21 mouse cellular contexts compared by ENCODE assay signal in genomic region chr13:110573360-110574065, GRCm38 (mm10).
DNase-seq lines count a peak whose midpoint lies in the region; ATAC-seq and TF ChIP-seq lines count a peak whose summit lies in the region.
"Had no signal": no experiment of that assay in that cellular context is flagged by ENCODE, and none has a peak within 500 bp of the region (broad histone marks: within the 10 kb centered on the region; RNA-seq: fewer than 3 reads in every experiment).

No protein-coding gene starts in this region.

- no peak for TF ChIP-seq POLR2A in brain, embryonic 14.5 days (IDR thresholded peaks at IDR 0.05; ENCODE audit: borderline replicate concordance, extremely low read depth, insufficient read depth, insufficient read length, poor library complexity, severe bottlenecking)

- DNase-seq in layer of hippocampus, postnatal 10 days (ENCODE audit: low spot score in 2 of 2): peak; percentile 38 to 46
- no peak for DNase-seq in layer of hippocampus, adult 8-10 months (ENCODE audit: low spot score in 2 of 2)
- peak; percentile 87 for DNase-seq in brain, embryonic 14.5 days (ENCODE audit: low read depth)
- DNase-seq in hindbrain, postnatal 0 days (ENCODE audit: low spot score): peak; percentile 55
- no peak for DNase-seq in kidney, postnatal 36 days
- DNase-seq: adrenal gland, postnatal 25 days; cerebellum, adult 9-10 months; gastrocnemius, adult 2 months; heart, adult 2 months; kidney, adult 8-10 months; kidney, postnatal 4 days; liver, embryonic 13.5 days; thymus, postnatal 36 days had no signal

- H3K4me2 ChIP-seq in forebrain, embryonic 15.5 days (replicated peaks): no peak overlapping the region
- no peak overlapping the region for H3K4me2 ChIP-seq in hindbrain, postnatal 0 days (ENCODE audit: low read depth, low read length)
- H3K4me2 ChIP-seq: embryonic facial prominence, embryonic 13.5 days; limb, embryonic 12.5 days; liver, embryonic 13.5 days; lung, embryonic 15.5 days had no signal

- no peaks in the 10 kb centered on the region for H3K27me3 ChIP-seq in forebrain, embryonic 15.5 days
- H3K27me3 ChIP-seq in hindbrain, postnatal 0 days (ENCODE audit: insufficient read depth, low read length): no peaks in the 10 kb centered on the region
- H3K27me3 ChIP-seq: embryonic facial prominence, embryonic 13.5 days; limb, embryonic 12.5 days; liver, embryonic 13.5 days; lung, embryonic 15.5 days; Patski had no signal

- no peak for TF ChIP-seq CTCF in brain, embryonic 14.5 days (IDR thresholded peaks at IDR 0.05; ENCODE audit: borderline replicate concordance, extremely low read depth, insufficient read depth, insufficient read length)
- no peak for TF ChIP-seq CTCF in hindbrain, postnatal 0 days (IDR thresholded peaks at IDR 0.05; ENCODE audit: low read depth)

- no peak overlapping the region for H3K4me3 ChIP-seq in forebrain, embryonic 15.5 days
- no peak overlapping the region for H3K4me3 ChIP-seq in hindbrain, postnatal 0 days (ENCODE audit: low read length)
- H3K4me3 ChIP-seq: embryonic facial prominence, embryonic 13.5 days; gastrocnemius, adult 2 months; heart, adult 2 months; limb, embryonic 12.5 days; liver, embryonic 13.5 days; lung, embryonic 15.5 days had no signal

- no peaks in the 10 kb centered on the region for H3K9me3 ChIP-seq in forebrain, embryonic 15.5 days
- H3K9me3 ChIP-seq in hindbrain, postnatal 0 days (ENCODE audit: low read length): no peaks in the 10 kb centered on the region
- H3K9me3 ChIP-seq: embryonic facial prominence, embryonic 13.5 days; limb, embryonic 12.5 days; liver, embryonic 13.5 days; lung, embryonic 15.5 days had no signal

- WGBS in forebrain, embryonic 15.5 days: 36% methylated on average over 7 of the region's 7 CpGs
- WGBS in hindbrain, postnatal 0 days: 44% methylated on average over 7 of the region's 7 CpGs

- ATAC-seq in forebrain, embryonic 15.5 days (replicated peaks): peak; percentile 70
- peak; percentile 74; the same call in 1 of the 2 replicates for ATAC-seq in hindbrain, postnatal 0 days
- no peak for ATAC-seq in monocyte, adult 5-6 weeks (replicated peaks; ENCODE audit: insufficient number of reproducible peaks, low FRiP score, low TSS enrichment, poor library complexity, severe bottlenecking)
- ATAC-seq: activated CD4-positive, CD25-positive, alpha-beta regulatory T cell, adult 4 months; Patski had no signal

- peak overlapping the region; percentile 59 for H3K27ac ChIP-seq in forebrain, embryonic 15.5 days (replicated peaks)
- H3K27ac ChIP-seq in hindbrain, postnatal 0 days: no peak overlapping the region
- H3K27ac ChIP-seq: embryonic facial prominence, embryonic 13.5 days; gastrocnemius, adult 2 months; heart, adult 2 months; limb, embryonic 12.5 days; liver, embryonic 13.5 days; lung, embryonic 15.5 days; macrophage had no signal

- no peak overlapping the region for H3K9ac ChIP-seq in forebrain, embryonic 15.5 days (replicated peaks)
- no peak overlapping the region for H3K9ac ChIP-seq in hindbrain, postnatal 0 days (replicated peaks; ENCODE audit: low read length)
- H3K9ac ChIP-seq: embryonic facial prominence, embryonic 13.5 days; limb, embryonic 12.5 days; liver, embryonic 13.5 days; lung, embryonic 15.5 days had no signal

- H3K36me3 ChIP-seq in forebrain, embryonic 15.5 days: no peaks in the 10 kb centered on the region
- no peaks in the 10 kb centered on the region for H3K36me3 ChIP-seq in hindbrain, postnatal 0 days (ENCODE audit: insufficient read depth, low read length)
- H3K36me3 ChIP-seq: embryonic facial prominence, embryonic 13.5 days; limb, embryonic 12.5 days; liver, embryonic 13.5 days; lung, embryonic 15.5 days had no signal

- H3K4me1 ChIP-seq in forebrain, embryonic 15.5 days: peaks cover 20% of the 10 kb centered on the region
- H3K4me1 ChIP-seq in hindbrain, postnatal 0 days (ENCODE audit: insufficient read depth, low read length): peaks cover 7% of the 10 kb centered on the region; the same call in 1 of the 2 replicates
- H3K4me1 ChIP-seq: limb, embryonic 12.5 days; liver, embryonic 13.5 days had no signal

Comparison
In these comparisons a context has a peak if more than half of its experiments do, and no peak if none do; other contexts are left out.
1. DNase-seq: peak in layer of hippocampus, postnatal 10 days (2 of 2), brain, embryonic 14.5 days (single experiment) and hindbrain, postnatal 0 days (single experiment); none in layer of hippocampus, adult 8-10 months (0 of 2) and kidney, postnatal 36 days (0 of 2).